Mouse (Mus musculus) heart, postnatal 25 days (tissue): Measurements from ENCODE around the gene Kremen1. TPM values are rescaled to one million over a fixed set of nuclear protein-coding genes. Genes with fewer than 3 reads are reported as not detected.

ENCODE experiments used
- DNase-seq: peaks from one replicate; pipeline ENCODE4 v3.0.0; 2022; ENCODE audit warnings: low spot score
- intact Hi-C: fragments of 180-260 bp; cut with DNase I; formaldehyde crosslinking; loops from one replicate; pipeline ENCODE4 v1.15.1; 2025
- total RNA-seq, 2 experiments: library from RNA; stranded (reverse); gene quantifications; 2 replicates each; pipeline ENCODE4 v1.2.3; 2021

Kremen1 gene
- total RNA-seq, 2 experiments from 2014 or later: 72.5 to 78.8 TPM

- intact Hi-C loops: no loop called here
- no peak for DNase-seq
These were observed 10.1 kb upstream of the Kremen1 start for GRCm38 (mm10) chr11:5271274-5272065.

DNA sequence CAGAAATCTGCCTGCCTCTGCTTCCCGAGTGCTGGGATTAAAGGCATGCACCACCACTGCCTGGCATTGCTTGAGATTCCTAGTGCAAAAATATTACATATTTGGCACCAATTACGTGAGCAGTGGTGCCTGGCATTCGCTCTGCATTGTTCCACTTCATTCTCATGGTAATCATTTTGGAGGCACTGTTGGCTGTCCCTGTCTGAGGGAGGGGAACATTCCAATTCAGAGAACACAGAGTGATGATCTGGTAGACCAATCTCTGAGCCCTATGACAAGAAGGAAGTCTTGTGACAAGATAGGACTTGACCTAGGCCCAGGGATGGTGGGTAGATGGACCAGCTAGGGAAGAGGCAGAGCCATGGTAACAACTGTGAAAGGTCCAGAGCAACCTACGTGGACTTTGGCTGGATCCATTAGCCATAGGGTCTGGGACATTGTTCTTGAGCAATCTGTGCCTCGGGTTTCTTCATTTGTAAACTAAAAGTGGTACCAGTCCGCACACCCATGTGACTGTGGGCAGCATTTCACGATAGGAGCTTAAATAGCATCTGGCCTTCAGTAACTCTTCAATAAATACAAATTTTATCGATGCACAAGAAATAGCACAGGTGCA is 8.6 kb upstream of the Kremen1 start:
- DNase-seq: no peak
- intact Hi-C loops: no loop called here

DNA sequence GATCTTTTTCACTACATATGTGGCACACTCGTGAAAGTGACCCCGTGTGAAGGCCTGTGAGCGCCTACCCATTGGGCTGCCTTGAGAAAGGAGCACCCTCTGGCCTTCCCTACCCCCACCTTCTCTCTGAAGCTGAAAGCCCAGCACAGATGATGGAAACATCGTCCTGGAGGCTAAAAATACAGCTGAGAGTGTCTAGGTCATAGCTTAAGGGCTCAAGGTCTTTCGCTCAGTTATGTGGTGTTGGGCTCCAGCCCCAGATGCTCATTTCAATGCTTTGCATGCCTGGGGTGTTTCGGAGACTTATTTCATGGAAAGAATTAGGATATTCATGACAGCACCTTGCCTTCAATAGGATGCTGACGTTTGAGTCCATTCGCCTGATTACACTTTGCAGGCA is 4.4 kb upstream of the Kremen1 start:
- intact Hi-C loops: no loop called here
- DNase-seq: no peak

GRCm38 (mm10) chr11:5263078-5263730 is 1.8 kb upstream of the Kremen1 start:
- intact Hi-C loops: no loop called here
- no peak for DNase-seq

- peak; percentile 26 for DNase-seq
- intact Hi-C loops: loop anchor here (2.0 kb wide), 1 partner anchor 16 kb away; no protein-coding TSS in a partner anchor
These were observed 357 bp downstream of the Kremen1 start for GRCm38 (mm10) chr11:5260942-5261459.

DNA sequence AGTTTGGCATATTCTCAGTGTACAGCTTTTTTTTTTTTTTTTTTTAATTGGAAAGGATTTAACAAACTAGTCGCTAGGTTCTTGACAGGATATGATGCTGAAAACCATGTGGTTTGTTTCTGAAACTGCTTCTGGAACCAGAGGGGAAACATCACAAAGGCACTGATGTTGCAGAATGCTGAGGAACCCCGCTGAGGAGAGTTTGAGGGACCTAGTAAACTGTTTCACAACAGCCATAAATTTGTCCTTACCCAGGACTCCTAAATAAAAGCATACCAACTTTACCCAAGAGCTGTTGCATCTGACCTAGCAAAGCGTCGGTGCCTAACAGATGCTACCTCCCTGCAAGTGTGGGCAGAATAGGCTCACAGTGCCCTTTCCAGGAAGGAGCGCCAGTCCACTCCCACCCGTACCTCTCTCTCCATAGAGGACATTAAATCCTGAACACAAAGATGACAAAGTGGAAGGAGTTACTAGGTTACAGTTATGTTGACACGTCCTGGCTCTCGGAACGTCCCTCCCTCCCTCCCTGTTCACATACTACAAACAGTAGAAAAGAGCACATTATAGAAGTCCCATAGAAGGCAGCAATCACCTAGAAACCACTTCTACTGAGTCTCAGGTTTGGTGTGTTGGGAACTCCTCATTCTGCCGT is 1.3 kb downstream of the Kremen1 start:
- intact Hi-C loops: loop anchor here (2.0 to 5.0 kb wide), 2 partner anchors 15 to 68 kb away; no protein-coding TSS in a partner anchor
- no peak for DNase-seq

- no peak for DNase-seq
- intact Hi-C loops: loop anchor here (5.0 kb wide), 1 partner anchor 66 kb away; no protein-coding TSS in a partner anchor
These were observed 3.3 kb downstream of the Kremen1 start for GRCm38 (mm10) chr11:5258036-5258435.

DNA sequence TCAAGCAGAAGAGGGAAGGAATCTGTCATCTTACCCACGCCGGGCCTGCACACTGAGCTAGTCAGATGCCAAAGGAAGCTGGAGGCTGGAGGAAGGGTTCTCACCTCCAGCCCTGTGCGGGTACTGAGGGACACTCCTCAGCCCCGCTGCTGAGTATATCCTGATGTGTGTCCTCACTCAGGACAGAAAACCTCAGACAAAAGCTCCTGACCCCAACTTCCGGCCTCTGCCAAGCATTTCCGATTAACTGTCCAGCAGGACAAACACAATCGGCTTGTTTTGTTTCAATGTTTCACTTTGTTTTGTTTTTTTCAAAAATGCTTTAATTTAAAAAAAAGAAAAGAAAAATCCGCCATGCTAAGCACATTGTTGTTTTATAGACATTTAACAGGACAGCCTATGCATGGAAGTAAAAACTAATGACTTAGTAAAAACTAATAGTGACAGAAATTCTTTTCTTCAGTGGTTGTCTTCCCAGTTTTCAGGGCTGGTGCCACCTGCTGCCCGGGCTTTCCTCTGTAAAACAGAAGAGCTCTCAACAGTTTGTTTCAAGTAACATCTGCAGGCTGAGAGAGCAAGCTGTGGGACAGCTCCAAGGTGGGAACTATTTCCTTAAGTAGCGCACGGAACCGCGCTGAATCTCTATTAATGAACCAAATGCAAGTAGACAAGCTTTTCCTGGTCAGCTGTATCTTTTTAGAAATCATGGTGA is 4.1 kb downstream of the Kremen1 start:
- no peak for DNase-seq
- intact Hi-C loops: loop anchor here (5.0 kb wide), 1 partner anchor 65 kb away; no protein-coding TSS in a partner anchor

- DNase-seq: no peak
- intact Hi-C loops: loop anchor here (5.0 kb wide), 1 partner anchor 63 kb away; no protein-coding TSS in a partner anchor
These were observed 5.8 kb downstream of the Kremen1 start for GRCm38 (mm10) chr11:5255509-5256014.

DNA sequence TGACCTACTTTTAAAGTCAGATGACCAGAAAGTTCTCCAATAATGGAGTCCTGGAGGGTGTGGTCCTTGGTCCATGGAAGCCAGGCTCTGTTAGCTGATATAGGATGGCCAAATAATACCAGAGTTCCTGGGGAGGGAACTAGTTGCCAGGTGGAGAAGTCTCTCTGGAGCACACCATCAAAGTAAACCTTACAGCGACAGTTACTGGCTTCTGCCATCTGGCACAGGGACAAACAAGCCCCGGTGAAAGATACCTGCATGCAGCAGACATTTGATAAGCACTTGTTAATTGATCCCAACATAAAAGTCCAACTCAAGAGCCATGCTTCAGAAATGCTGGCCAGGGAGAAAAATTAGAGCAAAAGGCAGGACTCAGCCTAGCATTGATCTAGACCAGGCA is 7.3 kb downstream of the Kremen1 start:
- intact Hi-C loops: no loop called here
- no peak for DNase-seq

- no peak for DNase-seq
- intact Hi-C loops: no loop called here
These were observed 7.8 kb downstream of the Kremen1 start for GRCm38 (mm10) chr11:5253528-5253927.

DNA sequence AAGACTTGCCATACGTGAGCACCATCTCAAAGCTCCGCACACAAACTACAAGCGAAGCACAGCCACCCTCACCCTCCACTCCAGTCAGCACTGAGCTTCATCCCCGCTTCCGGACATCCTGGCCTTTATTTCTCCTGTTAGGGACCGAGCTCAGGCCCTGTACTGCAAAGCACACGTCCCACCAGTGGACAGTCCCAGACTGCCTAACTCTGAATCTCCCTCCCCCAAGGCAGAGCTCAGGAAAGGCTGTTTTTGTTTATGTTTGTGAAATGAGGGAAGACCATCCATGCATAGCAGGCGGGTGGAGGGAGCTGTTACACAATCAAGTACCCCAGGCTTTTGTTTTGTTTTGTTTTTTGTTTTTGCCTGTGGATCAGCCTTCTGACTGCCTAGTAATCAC is 8.6 kb downstream of the Kremen1 start:
- intact Hi-C loops: no loop called here

DNA sequence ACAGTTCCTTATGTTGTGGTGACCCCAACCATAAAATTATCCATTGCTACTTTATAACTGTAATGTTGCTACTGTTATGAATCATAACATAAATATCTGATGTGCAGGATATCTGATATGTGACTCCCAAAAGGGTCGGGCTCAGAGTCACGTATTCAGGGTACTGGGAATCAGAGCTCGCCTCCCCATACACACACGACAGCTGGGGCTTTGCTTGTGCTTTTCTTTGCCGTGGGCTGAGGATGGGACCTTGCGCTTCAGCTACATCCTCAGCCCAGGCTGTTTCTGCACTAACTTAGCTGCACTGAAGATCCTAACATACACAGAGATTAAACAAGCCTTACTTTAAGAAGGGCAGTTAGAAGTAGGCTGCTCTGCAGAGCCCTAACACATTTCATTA is 10.2 kb downstream of the Kremen1 start:
- DNase-seq: no peak
- intact Hi-C loops: no loop called here

More for the DNA sequence above, 8.6 kb downstream of the Kremen1 start:
- no peak for DNase-seq

GRCm38 (mm10) chr11:5248200-5248599 is 13.2 kb downstream of the Kremen1 start:
- intact Hi-C loops: no loop called here
- DNase-seq: no peak

DNA sequence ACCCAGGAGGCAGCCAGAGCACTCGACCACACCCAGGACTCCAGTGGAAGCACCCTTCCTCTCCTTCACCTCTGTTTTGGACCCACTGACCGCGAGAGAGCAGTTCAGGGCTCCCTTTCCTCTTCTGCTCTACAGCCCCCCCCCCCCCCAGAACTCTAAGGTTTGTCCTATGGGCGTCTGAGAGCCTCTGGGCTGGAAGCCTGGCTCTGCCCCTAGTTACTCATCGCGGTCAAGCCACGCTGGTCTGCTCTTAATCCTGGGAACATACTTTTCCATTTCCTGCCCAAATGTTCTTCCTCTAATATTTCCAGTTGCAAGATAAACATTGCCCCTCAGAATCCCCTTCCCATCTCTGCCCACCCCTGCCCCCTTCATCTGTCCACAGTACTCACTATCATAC is 15.9 kb downstream of the Kremen1 start:
- intact Hi-C loops: loop anchor here (2.0 kb wide), 1 partner anchor 15 kb away; the partner anchor contains the start of gene Kremen1
- DNase-seq: no peak

GRCm38 (mm10) chr11:5244749-5245130 is 16.6 kb downstream of the Kremen1 start:
- intact Hi-C loops: loop anchor here (2.0 kb wide), 1 partner anchor 16 kb away; the partner anchor contains the start of gene Kremen1
- no peak for DNase-seq

DNA sequence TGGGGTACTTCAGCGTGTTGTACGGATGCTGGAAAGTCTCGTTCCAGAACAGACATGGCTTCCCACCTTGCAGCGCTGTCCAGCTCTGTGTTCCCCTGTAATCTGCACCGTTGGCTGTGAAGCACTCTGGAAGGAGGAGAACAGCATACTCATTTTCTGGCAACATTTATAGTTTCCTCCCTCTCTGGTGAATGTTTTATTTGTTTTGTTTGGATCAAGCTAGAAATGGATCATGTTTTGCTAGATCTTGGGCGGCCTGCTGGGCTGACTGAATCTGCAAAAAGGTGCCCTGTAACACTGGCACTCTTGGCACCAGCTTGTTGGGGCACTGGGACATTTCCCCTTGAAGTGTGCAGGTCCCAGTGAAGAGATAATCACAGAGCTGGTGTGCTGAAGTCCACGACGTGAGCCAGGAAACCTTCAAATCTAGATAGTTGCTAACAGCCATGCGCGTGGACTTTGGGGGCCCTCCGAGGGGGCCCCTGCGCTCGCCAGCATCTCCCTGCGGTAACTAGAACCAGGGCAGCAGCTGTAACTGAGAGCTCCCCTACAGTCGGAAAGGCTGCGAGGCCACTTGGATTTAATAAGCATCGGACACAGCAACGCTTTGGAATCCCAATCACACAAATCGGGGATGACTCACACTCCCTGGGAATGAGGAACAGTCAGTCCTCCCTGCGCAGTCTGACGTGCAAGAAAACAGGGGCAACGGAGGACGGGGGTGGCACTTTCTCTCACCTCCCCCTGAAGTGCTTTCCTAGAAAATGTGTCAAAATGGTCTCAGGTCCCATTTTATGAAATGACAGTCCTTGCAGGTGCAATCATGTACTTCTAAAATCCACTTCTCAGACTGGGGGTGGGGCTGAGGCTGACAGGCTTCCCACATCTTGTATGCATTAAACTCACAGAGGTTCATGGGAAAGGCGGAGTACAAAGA is 17.3 kb downstream of the Kremen1 start:
- intact Hi-C loops: loop anchor here (2.0 kb wide), 1 partner anchor 17 kb away; the partner anchor contains the start of gene Kremen1
- DNase-seq: peak; percentile 42

GRCm38 (mm10) chr11:5243208-5243607 is 18.1 kb downstream of the Kremen1 start:
- DNase-seq: no peak
- intact Hi-C loops: no loop called here
